Mouse (Mus musculus): Measurements from ENCODE around the gene Polg2. TPM values are rescaled to one million over a fixed set of nuclear protein-coding genes. Genes with fewer than 3 reads are reported as not detected.
"Not testable (repeated sequence)": the region's sequence is repeated elsewhere in the genome, so short reads cannot be mapped to it uniquely, and the experiment has no call there.

Polg2 gene
- total and polyA plus RNA-seq, 3 experiments, result 6.3 to 10.7 TPM; not detected in 1

- H3K4me1 ChIP-seq (ENCODE audit: control insufficient read depth in 1 of 2, insufficient read depth in 2 of 2, low read length in 2 of 2), result peaks cover 0 to 9% of the 10 kb centered on the region in 2 experiments; a peak in 3 of 4 replicates
- no peak for DNase-seq (ENCODE audit: low read depth, low spot score)
- TF ChIP-seq NELFE (IDR thresholded peaks at IDR 0.05; ENCODE audit: low read depth, low read length) (no peak), MYC (IDR thresholded peaks at IDR 0.05; ENCODE audit: low read depth, low read length) (no peak), NRF1 (IDR thresholded peaks at IDR 0.05; ENCODE audit: insufficient read depth, low read depth, low read length, poor library complexity, severe bottlenecking) (no peak), MEF2A (IDR thresholded peaks at IDR 0.05; ENCODE audit: extremely low read depth, insufficient replicate concordance, low read depth, low read length, poor library complexity, severe bottlenecking) (no peak)
Measured at GRCm38 (mm10) chr11:106784476-106784875, 5.1 kb upstream of the Polg2 start.

GRCm38 (mm10) chr11:106782841-106783764 is 3.8 kb upstream of the Polg2 start:
- TF ChIP-seq POLR2A (IDR thresholded peaks at IDR 0.05; ENCODE audit: control insufficient read depth in 1 of 2, insufficient read depth in 1 of 2, low read depth in 1 of 2, low read length in 2 of 2, poor library complexity in 1 of 2), result peak in 1 of 2 experiments; percentile 36; a peak in 1 of 4 replicates
- 0 out of 2 replicates have a peak, but pooled peaks have one; percentile 35 for TF ChIP-seq CHD1 (IDR thresholded peaks at IDR 0.05; ENCODE audit: low read depth, low read length)
- TF ChIP-seq ZMIZ1 (IDR thresholded peaks at IDR 0.05; ENCODE audit: low read depth, low read length), result 0 out of 2 replicates have a peak, but pooled peaks have one; percentile 64
- no peak for TF ChIP-seq RAD21 (IDR thresholded peaks at IDR 0.05; ENCODE audit: low read depth, low read length)
- TF ChIP-seq ZKSCAN1 (IDR thresholded peaks at IDR 0.05; ENCODE audit: low read depth, low read length), result peak; percentile 73; the same call in 1 of the 2 replicates
- no peaks in the 10 kb centered on the region for H3K27me3 ChIP-seq (ENCODE audit: control insufficient read depth in 1 of 2, insufficient read depth in 2 of 2, low read length in 2 of 2)
- H3K4me3 ChIP-seq (ENCODE audit: control insufficient read depth in 1 of 2, insufficient read depth in 1 of 2, low read depth in 2 of 2, low read length in 2 of 2), result no peak overlapping the region
- DNase-seq (ENCODE audit: low read depth, low spot score), result no peak
- peaks cover 51 to 62% of the 10 kb centered on the region in 2 experiments for H3K36me3 ChIP-seq (ENCODE audit: control insufficient read depth in 1 of 2, insufficient read depth in 2 of 2, low read length in 2 of 2)
- H3K9ac ChIP-seq (ENCODE audit: control insufficient read depth, low read depth, low read length, poor library complexity, severe bottlenecking), result no peak overlapping the region
- H3K4me1 ChIP-seq (ENCODE audit: control insufficient read depth in 1 of 2, insufficient read depth in 2 of 2, low read length in 2 of 2), result peaks cover under 1 to 9% of the 10 kb centered on the region in 2 experiments; a peak in 3 of 4 replicates
- H3K79me2 ChIP-seq (ENCODE audit: control insufficient read depth, insufficient read depth, low read length, poor library complexity), result peaks cover 43% of the 10 kb centered on the region
- H3K27ac ChIP-seq (ENCODE audit: control insufficient read depth, low read depth, low read length), result no peak overlapping the region
- no peaks in the 10 kb centered on the region for H3K9me3 ChIP-seq (replicated peaks; ENCODE audit: insufficient read depth, low read length)

More at GRCm38 (mm10) chr11:106784476-106784875, 5.1 kb upstream of the Polg2 start:
- Histone ChIP-seq H3K27me3 (ENCODE audit: control insufficient read depth in 1 of 2, insufficient read depth in 2 of 2, low read length in 2 of 2) (no peaks in the 10 kb centered on the region), H3K36me3 (ENCODE audit: control insufficient read depth in 1 of 2, insufficient read depth in 2 of 2, low read length in 2 of 2) (peaks cover 49 to 62% of the 10 kb centered on the region in 2 experiments), H3K4me3 (ENCODE audit: control insufficient read depth in 1 of 2, insufficient read depth in 1 of 2, low read depth in 2 of 2, low read length in 2 of 2) (no peak overlapping the region), H3K27ac (ENCODE audit: control insufficient read depth, low read depth, low read length) (no peak overlapping the region), H3K79me2 (ENCODE audit: control insufficient read depth, insufficient read depth, low read length, poor library complexity) (peaks cover 42% of the 10 kb centered on the region), H3K9me3 (replicated peaks; ENCODE audit: insufficient read depth, low read length) (no peaks in the 10 kb centered on the region), H3K9ac (ENCODE audit: control insufficient read depth, low read depth, low read length, poor library complexity, severe bottlenecking) (no peak overlapping the region)

- H3K9me3 ChIP-seq (replicated peaks; ENCODE audit: insufficient read depth, low read length); H3K27me3 ChIP-seq (ENCODE audit: control insufficient read depth in 1 of 2, insufficient read depth in 2 of 2, low read length in 2 of 2); H3K27ac ChIP-seq (ENCODE audit: control insufficient read depth, low read depth, low read length); H3K4me3 ChIP-seq (ENCODE audit: control insufficient read depth in 1 of 2, insufficient read depth in 1 of 2, low read depth in 2 of 2, low read length in 2 of 2); H3K9ac ChIP-seq (ENCODE audit: control insufficient read depth, low read depth, low read length, poor library complexity, severe bottlenecking); DNase-seq (ENCODE audit: low read depth, low spot score): not testable (repeated sequence)
- H3K36me3 ChIP-seq (ENCODE audit: control insufficient read depth in 1 of 2, insufficient read depth in 2 of 2, low read length in 2 of 2), result peaks cover 59 to 62% of the 10 kb centered on the region in 2 experiments
- peaks cover 3 to 15% of the 10 kb centered on the region in 2 experiments for H3K4me1 ChIP-seq (ENCODE audit: control insufficient read depth in 1 of 2, insufficient read depth in 2 of 2, low read length in 2 of 2)
- peaks cover 41% of the 10 kb centered on the region for H3K79me2 ChIP-seq (ENCODE audit: control insufficient read depth, insufficient read depth, low read length, poor library complexity)
Measured at GRCm38 (mm10) chr11:106782271-106782670, 2.9 kb upstream of the Polg2 start.

Measured in MEL (cell line).